Mouse (Mus musculus) spleen, adult 12 weeks (tissue): Measurements from ENCODE around the gene Tmem258.
A peak's percentile ranks its signal among the peaks of the same experiment; 100 is the strongest.
"Not testable (repeated sequence)": the region's sequence is repeated elsewhere in the genome, so short reads cannot be mapped to it uniquely, and the experiment has no call there.

Experiments used
- DNase-seq: peaks from one replicate; pipeline ENCODE4 v3.0.0; 2022; ENCODE audit warnings: low spot score

Gene Tmem258

DNA sequence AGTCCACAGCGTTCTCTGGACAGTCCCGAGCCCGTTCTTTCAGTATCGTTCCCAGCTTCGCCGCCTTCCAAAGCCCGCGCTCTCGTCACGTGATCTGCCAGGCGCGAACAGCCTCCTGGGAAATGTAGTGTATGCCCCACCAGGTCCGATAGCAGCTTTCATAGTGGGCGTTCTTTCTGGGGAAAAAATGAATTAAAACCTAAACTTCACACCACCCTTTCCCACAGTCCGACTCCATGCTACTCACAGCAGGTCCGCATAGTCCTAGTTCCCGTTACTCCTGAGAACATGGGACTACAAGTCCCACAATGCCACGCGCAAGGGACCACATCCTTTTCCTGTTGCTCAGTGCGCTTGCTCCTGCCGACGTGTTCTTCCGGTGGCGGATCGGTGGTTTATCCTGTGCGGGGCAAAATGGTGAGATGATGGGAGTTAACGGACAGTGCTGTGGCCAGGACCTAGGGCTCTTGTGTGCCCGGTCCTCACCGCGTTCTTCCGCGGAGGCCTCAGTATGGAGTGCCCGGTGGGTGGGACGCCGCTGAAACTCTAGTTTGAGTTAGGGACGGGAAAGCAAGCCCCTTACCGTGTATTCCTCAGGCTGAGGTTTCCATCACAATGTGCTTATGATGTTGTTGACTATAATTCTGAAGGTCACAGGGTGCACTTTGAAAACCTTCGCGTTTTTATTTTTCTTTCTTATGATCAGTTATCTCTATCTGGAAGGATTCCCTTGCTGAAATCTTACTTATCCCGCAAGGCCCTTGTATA is at the start of gene Tmem258, which contains the start of gene Fen1:
Gene Tmem258, plus strand, starts transcription at position 167 of the 768 bp plus-strand sequence.
Gene Fen1, minus strand, starts transcription at position 322 of the 768 bp plus-strand sequence.
- peak; percentile 95 for DNase-seq

DNA sequence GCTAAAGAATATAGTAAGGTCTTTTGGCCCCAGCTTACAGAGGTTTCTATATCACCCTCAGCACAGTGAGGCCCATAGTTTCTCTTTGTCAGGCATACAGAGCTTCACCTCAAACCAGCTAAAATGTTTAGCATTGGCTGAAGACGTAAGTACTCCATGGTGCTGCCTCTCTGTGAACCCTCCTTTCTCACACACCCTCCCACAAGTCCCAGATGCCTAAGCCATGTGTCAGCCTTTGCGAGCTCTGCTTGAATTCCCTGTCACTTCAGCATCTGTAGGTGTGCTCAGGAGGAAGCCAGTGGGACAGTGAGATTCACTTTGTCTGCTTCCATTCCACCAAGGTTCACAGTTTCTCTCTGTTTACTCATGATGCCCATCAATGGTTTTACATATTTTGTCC is 46.1 kb upstream of the Tmem258 start:
- no peak for DNase-seq

DNA sequence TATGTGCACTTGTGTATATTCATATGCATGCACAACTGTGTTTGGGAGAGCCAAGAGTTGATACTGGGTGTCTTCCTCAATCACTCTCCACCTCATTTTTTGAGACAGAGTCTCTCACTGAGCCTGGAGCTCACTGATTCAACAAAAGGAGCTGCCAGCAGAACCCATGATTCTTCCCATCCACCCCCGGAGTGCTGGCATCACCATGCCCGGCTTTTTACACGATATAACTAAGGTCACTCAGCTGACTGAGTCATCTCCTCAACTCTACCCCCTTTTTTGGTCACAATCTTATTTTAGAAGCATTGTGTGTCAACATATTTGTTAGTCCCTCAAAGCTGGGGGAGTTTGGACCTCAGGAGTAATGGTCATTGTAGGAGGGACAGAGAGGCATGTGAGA is 39.9 kb upstream of the Tmem258 start:
- DNase-seq, result no peak

DNA sequence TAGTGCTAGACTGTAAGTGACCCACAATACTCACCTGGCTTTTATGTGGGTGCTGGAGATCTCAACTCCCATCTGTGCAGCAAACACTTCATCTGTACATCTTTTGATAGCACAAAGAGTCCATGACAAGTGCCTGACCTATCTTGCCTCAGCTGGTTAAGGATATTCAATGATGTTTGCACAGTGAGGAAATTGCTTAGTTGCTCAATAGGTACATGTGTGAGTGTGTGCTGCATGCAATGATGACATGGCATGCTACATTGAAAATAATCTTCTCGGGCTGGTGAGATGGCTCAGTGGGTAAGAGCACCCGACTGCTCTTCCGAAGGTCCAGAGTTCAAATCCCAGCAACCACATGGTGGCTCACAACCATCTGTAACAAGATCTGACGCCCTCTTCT is 37.9 kb upstream of the Tmem258 start:
- DNase-seq, result not testable (repeated sequence)

DNA sequence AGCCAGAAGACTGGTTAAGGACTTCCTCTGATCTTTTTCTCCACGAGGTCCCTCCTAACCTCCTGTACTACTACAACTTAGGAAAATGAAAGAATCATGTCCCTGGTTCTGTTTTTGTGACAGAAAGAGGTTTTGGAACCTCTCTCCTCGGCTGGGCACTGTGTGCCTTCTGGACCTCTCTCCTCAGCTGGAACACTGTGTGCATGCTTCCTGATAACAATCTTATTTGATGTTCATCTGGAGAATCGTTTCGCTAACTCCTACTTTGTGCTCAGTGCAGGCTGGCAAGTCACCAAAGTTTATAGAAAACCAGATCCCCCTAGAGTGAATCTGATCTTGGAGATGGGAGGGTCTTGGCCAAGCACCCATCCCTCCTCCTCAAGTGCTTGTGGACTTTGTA is 36.7 kb upstream of the Tmem258 start:
- no peak for DNase-seq

DNA sequence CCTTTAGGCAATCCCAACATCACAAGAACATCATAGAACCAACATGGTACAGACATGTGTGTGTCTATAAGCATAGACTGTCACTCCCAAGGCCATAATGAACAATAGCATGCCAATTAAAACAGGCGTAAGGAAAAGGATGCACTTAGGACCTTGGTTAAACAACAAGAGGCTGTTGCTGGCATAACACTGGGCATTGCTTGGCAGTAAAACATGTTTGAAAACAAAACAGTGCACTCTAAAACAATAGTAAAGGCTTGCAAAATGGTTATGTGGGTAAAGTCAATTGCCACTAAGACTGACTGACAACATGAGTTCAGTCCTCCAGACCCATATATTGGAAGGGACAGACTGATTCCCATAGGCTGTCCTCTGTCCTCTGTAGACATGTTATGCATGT is 35.9 kb upstream of the Tmem258 start:
- DNase-seq, result no peak

DNA sequence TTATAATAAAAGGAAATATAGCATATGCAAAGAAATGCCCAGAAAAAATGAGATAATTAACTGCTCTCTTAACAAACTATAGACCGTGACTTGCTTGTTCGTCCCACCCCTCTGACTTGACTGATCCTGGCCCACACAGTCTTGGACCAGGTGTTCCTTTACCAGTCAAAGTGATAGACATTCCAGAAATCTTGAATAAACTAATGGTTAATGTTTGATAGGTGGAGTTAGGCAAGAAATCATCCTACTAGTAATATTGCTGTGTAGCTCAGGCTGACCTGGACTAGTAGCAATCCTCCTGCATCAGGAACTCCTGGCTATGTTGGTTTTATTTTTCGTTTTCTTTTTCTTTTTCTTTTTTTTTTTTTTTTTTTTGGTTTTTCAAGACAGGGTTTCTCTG is 35.4 kb upstream of the Tmem258 start:
- DNase-seq, result no peak

DNA sequence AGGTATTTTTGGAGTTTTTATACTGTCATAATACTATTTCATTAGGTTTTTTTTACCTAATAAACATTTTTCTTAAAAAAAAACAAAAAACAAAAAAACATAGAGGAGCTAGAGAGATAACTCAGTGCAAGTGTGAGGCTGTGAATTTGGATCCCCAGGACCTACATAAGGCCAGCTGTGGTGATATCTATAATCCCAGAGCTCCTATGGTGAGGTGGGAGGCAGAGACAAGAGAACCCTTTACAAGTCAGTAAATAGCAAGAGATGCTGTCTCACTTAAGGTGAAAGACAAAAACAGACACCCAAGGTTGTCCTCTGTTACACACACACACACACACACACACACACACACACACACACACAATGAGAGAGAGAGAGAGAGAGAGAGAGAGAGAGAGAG is 34.6 kb upstream of the Tmem258 start:
- no peak for DNase-seq

DNA sequence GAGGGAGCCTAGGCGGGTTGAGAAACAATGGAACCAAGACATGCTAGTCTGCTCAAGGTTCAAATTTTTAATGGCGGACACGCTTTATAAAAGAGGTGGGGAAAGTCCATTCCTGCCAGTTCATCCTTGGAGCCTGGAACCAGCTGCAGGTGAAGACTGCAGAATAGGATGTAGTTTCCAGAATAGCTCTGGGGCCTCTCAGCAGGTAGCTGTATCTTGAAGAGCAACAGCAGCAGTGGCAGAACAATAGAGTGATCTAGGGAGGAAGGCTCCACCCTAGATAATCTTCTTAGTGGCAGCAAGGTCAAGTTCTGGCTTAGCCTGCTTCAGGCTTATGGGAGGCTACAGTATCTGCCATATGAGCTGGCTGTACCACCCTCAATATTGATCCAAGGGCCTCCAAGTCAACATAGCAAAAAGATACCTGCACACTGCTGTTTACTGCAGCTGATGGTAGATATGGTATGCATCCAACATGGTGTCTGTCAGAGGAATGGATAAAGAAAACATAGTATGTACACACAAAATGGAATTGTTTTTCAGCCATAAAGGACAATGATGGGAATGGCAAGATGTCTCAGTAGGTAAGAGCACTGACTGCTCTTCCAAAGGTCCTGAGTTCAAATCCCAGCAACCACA is 34.0 kb upstream of the Tmem258 start:
- DNase-seq, result not testable (repeated sequence)

DNA sequence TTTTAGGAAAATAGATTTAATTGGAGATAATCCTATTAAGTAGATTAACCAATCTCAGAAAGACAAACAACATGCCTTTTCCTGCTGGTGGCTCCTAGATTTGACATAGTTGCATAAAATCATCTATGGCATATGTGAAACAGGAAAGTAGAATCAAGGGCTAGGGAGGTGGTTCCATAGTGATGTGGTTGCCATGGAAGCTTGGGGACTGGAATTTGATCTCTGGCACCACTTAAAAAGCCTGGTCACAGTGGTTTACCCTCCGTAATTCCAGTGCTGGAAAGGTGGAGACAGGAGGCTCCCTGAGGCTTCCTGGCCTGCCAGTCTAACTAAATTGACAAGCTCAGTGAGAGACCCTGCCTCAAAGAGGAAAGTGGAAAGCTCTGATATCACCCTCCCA is 33.3 kb upstream of the Tmem258 start:
- DNase-seq, result no peak

DNA sequence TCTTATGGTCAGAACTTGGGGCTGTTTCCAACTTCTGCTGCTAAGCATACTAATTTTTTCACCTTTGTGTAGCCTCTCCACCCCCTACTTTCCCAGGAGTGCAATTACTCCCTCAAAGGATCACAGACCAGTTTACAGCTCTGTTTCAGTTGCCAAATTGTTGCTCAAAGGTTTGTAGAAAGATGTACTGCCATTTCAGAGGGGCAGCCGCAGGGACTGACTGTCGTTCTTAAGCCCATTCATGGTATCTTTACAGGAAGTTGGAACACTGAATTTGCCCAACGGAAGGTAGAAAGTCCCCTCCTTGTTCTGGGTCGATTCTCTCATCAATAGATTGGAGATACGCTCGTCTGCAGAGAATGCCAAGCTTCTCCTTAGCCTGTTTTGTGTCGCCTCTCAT is 32.5 kb upstream of the Tmem258 start:
- DNase-seq, result no peak

DNA sequence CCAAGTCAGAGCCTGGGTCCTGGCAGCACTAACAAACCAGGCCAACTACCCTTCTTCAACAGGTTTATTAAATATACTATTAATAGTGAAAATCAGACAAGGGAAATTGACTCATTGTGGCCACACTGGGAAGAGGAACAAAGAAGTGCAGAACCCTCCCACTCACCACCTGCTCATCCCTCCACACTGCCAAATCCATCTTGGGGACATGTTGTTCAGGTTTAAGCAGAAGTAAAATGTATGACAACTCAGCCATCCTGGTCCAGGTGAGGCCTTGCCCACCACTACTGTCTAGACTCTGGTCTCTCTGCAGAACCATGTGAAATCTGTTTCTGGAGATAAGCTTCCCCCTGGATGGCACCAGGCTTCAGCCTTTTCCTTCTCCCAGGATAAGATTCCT is 32.0 kb upstream of the Tmem258 start:
- DNase-seq, result no peak

DNA sequence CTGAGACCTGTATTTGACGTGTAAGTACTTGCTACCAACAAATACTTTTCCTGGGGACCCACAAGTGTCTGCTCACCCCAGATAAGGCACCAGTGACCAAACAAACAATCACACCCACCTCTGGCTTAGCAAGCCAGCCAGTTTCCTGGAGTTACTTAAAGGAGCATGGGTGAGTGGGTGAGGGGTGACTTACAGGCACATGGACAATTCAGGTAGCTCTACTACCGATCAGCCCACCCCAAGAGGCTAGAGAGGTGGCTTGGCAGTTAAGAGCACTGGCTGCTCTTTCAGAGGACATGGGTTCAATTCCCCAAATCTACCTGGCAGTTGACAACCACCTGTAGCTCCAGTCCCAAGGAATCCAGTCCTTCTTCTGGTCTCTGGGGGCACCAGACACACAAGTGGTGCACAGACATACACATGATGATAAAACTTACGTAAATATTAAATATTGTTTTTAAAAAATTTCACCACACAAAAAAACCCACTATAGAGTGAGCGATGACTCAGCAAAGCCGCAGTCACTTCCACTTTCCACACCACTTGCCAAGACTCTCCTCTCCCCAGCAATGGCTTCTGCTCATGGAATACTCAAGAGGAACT is 30.6 kb upstream of the Tmem258 start:
- peak; percentile 53 for DNase-seq

DNA sequence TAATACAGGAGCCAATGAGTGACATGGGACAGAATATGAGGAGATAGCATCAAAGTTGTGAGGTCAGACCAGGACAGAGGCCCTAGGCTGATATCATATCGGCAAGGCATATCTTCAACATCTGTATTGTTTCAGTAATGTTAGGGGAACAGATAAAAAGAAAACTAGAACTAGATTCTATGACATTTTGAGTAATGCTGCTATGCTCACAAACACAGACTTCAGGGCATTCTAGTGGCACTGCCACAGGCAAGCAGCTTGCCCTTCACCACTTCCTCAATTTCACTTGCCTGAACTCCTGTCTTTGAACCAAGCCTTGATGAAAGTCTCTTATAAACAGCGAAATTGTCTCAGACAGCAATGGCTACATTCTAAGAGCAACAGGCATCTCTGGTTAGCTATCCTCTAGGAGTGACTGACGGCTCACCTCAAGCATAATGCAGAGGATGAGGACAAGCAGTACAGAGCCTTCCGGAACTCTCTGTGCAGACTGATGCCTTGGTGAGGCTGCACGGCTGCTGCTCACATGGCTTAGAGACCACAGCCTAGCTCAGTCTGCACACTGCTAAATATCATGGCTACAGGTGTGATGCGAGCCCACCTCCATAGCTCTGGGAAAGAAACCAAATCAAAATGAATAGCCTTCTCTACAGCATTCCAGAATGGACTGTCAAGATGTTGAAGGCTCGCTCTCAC is 29.8 kb upstream of the Tmem258 start:
- no peak for DNase-seq

DNA sequence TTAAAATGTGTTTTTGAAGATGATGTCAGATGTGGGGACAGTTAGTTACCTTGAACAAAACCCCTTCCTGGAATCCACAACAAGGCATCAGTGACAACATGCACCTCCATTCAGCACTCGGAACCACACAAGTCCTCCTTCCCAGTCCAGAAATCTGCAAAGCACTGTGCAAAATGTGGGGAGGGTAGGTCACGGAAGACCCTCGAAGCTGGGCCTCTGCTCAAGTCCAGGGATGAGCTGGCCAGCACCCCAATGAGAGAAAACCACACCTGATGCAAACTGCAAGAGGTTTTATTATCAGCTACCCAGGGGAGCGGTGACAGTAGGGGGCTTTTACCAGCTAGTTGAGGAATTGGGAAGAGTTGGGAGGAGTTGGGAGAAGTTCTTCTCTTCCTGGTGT is 28.9 kb upstream of the Tmem258 start:
- DNase-seq, result no peak

DNA sequence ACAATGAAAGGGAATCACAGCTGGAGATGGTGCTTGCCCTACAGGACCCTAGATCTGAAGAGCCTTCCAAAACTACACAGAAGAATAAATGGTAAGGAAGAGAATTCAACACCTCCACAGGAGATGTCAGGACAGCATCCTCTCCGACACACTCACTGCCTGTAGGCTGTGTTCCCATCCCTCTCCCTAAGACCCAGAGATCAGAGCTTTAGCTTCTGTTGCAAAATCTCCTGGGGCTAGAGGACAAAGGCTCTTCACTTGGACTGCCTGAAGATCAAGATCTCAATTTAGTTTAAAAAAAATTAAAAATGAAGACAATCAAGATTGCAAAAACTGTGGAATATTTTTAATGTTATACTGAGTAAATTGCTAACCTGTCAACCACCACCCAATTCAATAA is 27.3 kb upstream of the Tmem258 start:
- DNase-seq, result no peak

DNA sequence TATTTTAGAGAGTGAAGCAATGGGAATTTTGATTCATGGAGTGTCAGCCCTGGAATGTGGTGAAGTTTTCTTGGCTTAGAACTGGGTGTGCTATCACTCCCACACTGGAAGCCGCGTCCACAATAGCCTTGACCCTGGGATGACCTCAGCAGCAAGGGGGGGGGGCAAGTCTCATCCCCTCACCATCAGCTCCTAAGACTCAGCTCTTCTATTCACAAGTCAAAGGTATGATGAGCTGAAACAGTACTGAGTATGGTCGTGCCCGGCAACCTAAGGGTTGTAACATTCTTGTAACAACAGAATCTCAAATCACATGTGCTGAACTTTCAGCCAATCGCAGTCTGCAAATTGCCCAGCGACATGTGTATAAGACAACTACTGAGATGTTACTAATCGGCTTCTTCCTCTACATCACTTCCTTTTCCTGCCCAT is 26.9 kb upstream of the Tmem258 start:
- DNase-seq, result no peak

DNA sequence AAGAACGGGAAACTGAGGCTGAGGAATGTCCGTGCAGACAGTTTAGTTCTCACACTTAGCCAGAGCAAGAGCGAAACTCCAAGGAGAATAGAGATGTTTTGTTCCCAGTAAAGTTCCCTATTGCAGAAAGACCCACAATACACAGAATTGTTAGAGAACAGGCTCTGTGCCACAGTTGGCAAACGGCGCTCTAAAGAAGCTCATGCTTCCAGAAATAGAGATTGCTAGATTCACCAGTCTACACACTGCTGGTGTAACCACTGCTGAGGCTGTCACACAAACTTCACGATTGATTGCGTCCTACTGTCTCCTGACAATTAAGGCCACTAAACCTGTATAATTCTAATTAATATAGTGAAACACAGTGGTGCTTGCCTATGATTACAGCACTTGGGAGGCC is 22.6 kb upstream of the Tmem258 start:
- DNase-seq, result no peak

DNA sequence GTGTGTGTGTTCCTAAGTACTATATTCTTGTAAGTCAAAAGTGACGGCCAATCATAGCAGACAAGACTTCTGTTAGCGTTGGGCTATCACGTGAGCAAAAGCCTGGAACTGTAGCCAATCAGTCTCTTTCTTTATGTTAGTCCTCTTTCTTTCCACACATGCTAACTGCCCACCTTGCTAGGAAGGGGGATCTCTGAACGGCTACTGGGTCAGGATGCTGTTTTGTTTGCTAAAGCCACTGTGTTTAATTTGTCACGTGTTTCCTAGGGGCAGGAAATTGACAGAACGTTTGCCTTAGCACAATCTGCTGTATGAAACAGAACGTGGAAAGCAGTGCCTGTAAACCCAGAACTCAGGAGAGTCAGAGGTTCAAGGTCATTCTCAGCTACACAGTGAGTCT is 21.7 kb upstream of the Tmem258 start:
- no peak for DNase-seq

DNA sequence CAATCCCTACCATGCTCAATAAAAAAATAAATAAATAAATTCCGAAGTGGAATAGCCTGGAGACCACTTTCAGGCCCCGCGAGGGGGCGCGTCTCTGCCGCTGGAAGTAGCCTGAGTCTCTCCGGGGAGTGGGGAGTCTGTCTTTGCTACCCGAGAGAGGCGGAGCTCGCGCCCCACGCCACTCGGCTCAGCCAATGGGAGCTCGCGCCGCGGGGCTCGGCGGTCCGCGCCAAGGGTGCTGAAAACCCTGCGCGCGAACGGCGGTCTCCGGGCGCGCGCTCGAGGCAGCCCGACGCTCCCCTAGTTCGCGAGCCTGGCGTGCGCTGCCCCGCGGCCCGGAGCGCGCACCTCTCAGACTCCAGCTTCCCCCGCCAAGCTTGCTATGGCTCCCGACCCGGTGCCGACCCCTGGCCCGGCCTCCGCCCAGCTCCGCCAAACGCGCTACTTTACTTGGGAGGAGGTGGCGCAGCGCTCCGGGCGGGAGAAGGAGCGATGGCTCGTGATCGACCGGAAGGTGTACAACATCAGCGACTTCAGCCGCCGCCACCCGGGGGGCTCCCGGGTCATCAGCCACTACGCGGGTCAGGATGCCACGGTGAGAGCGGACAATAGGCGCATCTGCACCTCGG is 21.0 kb upstream of the Tmem258 start, which contains the start of gene Fads1:
Gene Fads1, plus strand, starts transcription at position 219 of the 629 bp plus-strand sequence.
- peak; percentile 83 for DNase-seq

DNA sequence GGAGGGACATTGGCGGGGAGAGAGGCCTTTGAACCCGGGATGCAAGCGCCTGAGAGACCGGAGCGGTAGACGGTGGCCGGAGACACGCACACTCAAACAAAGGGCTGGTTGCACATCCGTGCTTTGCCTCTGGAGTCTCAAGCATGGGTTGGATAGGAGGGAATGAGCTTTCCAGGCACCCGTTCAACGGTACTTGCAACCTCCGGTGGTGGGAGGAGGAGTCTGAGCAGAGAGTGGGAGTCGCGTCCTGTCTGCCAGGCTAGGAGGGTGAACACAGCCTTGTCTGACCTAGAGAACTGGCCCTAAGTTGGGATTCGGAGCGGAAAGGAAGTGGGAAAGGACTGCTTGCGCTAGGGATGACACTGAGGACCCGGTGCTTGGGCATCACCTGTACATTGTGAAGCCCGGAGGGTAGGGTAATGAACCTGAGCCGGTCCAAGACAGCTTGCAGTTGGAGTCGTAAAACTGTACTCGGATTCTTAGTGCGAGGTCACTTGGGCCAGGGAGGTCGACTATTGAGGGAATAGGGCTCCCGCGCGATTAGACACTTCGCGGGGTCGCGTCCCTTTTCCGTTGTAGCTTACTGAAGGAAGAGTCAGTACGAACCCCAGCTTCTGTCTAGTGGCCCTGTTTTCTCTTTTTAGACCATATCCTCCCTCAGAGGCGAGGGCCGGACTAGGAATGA is 20.4 kb upstream of the Tmem258 start:
- DNase-seq, result peak; percentile 37

DNA sequence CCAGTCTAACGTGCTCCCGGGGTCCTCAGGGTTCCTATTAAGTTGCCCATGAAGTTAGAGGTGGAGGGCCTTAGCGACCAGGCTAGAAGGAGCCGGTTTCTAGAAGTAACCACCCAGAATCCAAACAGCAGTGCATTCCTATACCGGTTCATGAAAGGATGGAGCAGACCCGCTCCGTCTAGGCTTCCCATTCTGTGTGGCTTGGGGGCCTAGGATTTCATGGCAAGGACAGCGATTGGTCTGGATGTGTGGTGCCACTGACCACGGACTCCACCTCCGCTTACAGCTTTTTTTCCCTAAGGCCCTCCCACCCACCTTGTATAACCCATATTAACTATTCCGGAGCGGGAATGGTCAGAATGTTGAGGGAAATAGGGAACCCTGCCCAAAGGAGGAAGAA is 19.7 kb upstream of the Tmem258 start:
- no peak for DNase-seq
